Mouse (Mus musculus) ES-Bruce4 (cell line): ENCODE data around the gene Gata5.

Experiments
- CTCF ChIP-seq: IDR thresholded peaks from one replicate; pipeline ENCODE4 v1.8.1; 2011; ENCODE audit warnings: low read depth, low read length
- EP300 ChIP-seq: IDR thresholded peaks from 2 replicates; pipeline ENCODE4 v1.6.1; 2011; ENCODE audit warnings: low read depth, low read length; ENCODE audit not compliant: insufficient read depth
- POLR2A ChIP-seq: IDR thresholded peaks from one replicate; pipeline ENCODE4 v1.8.1; 2011; ENCODE audit warnings: low read length; ENCODE audit not compliant: insufficient read depth

DNA sequence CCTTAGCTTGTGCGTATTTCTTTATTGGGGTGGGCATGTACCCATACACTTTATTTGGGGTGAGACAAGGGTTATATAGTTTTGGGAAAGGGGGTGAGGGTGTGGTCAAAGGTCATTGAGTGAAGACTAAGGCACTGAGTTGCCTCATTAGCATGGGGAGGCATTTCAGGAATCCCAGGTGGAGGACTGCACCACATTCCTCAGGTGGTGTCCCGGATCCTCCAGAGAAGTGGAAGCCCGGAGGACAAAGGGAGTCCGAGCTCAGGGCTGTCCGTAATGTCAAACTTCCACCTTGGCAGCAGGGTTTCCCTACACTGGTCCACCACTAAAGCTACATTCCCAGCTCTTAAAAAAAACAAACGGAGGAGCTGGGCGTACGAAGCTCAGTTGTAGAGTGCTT, 41.6 kb downstream of the Gata5 start:
- TF ChIP-seq POLR2A, result no peak
- TF ChIP-seq CTCF, result no peak
- peak; percentile 91 for TF ChIP-seq EP300
